Mouse (Mus musculus): ENCODE measurements around the gene Tbc1d4. TPM values are rescaled to one million over a fixed set of nuclear protein-coding genes. Genes with fewer than 3 reads are reported as not detected.

Tbc1d4 gene
- polyA plus RNA-seq, 1 experiment, result 5.6 TPM

GRCm38 (mm10) chr14:101561251-101561701 lies 47.7 kb downstream of the Tbc1d4 start:
- WGBS, result 89% methylated on average over 12 of the region's 12 CpGs
- H3K36me3 ChIP-seq (ENCODE audit: control insufficient read depth, insufficient read depth, low read length), result no peaks in the 10 kb centered on the region
- TF ChIP-seq POLR2A (IDR thresholded peaks at IDR 0.05; ENCODE audit: low read depth, low read length) (no peak), CTCF (IDR thresholded peaks at IDR 0.05; ENCODE audit: extremely low read depth, insufficient read depth, insufficient read length, insufficient replicate concordance) (no peak)
- no peaks in the 10 kb centered on the region for H3K27me3 ChIP-seq (ENCODE audit: control insufficient read depth, insufficient read depth, low read length)
- no peak for DNase-seq (ENCODE audit: low read depth in 1 of 2, low spot score in 2 of 2)
- H3K27ac ChIP-seq (ENCODE audit: insufficient read depth, low read length), result no peak overlapping the region
- H3K4me3 ChIP-seq (ENCODE audit: extremely low read depth, insufficient read depth, insufficient read length), result no peak overlapping the region
- H3K4me1 ChIP-seq (ENCODE audit: control insufficient read depth, insufficient read depth, insufficient read length), result no peaks in the 10 kb centered on the region

GRCm38 (mm10) chr14:101559446-101559845 lies 49.5 kb downstream of the Tbc1d4 start:
- TF ChIP-seq POLR2A (IDR thresholded peaks at IDR 0.05; ENCODE audit: low read depth, low read length) (no peak), CTCF (IDR thresholded peaks at IDR 0.05; ENCODE audit: extremely low read depth, insufficient read depth, insufficient read length, insufficient replicate concordance) (no peak)
- Histone ChIP-seq H3K27me3 (ENCODE audit: control insufficient read depth, insufficient read depth, low read length) (no peaks in the 10 kb centered on the region), H3K4me3 (ENCODE audit: extremely low read depth, insufficient read depth, insufficient read length) (no peak overlapping the region), H3K27ac (ENCODE audit: insufficient read depth, low read length) (no peak overlapping the region), H3K4me1 (ENCODE audit: control insufficient read depth, insufficient read depth, insufficient read length) (no peaks in the 10 kb centered on the region), H3K36me3 (ENCODE audit: control insufficient read depth, insufficient read depth, low read length) (no peaks in the 10 kb centered on the region)
- 53% methylated on average over 3 of the region's 3 CpGs for WGBS
- no peak for DNase-seq (ENCODE audit: low read depth in 1 of 2, low spot score in 2 of 2)

GRCm38 (mm10) chr14:101548885-101549573 lies 60.0 kb downstream of the Tbc1d4 start:
- Histone ChIP-seq H3K4me1 (ENCODE audit: control insufficient read depth, insufficient read depth, insufficient read length) (no peaks in the 10 kb centered on the region), H3K36me3 (ENCODE audit: control insufficient read depth, insufficient read depth, low read length) (no peaks in the 10 kb centered on the region), H3K27me3 (ENCODE audit: control insufficient read depth, insufficient read depth, low read length) (no peaks in the 10 kb centered on the region), H3K4me3 (ENCODE audit: extremely low read depth, insufficient read depth, insufficient read length) (no peak overlapping the region), H3K27ac (ENCODE audit: insufficient read depth, low read length) (no peak overlapping the region)
- TF ChIP-seq CTCF (IDR thresholded peaks at IDR 0.05; ENCODE audit: extremely low read depth, insufficient read depth, insufficient read length, insufficient replicate concordance), result no peak
- no peak for TF ChIP-seq POLR2A (IDR thresholded peaks at IDR 0.05; ENCODE audit: low read depth, low read length)
- 90% methylated on average over 20 of the region's 20 CpGs for WGBS
- DNase-seq (ENCODE audit: low read depth in 1 of 2, low spot score in 2 of 2), result no peak

DNA sequence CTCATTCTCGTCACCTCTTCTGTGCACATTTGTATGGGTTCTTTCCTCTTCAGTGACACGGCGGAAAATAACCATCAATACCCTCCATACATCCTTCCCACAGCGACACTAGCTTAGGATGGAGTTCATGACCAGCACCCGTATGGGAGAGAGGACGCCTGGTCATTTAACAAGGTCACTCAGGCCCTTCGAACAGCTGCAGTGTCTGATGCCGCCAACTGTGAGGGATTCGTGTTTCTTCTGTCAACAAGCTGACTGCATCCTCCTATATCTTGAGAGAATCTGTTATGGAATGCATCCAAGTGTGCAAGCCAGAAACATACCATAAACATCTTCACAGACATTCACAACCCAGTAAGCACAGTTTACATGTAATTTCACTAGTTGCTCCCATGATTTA lies 67.1 kb downstream of the Tbc1d4 start:
- H3K27ac ChIP-seq (ENCODE audit: insufficient read depth, low read length), result no peak overlapping the region
- WGBS, result 88% methylated on average over 9 of the region's 9 CpGs
- H3K36me3 ChIP-seq (ENCODE audit: control insufficient read depth, insufficient read depth, low read length), result no peaks in the 10 kb centered on the region
- TF ChIP-seq POLR2A (IDR thresholded peaks at IDR 0.05; ENCODE audit: low read depth, low read length) (no peak), CTCF (IDR thresholded peaks at IDR 0.05; ENCODE audit: extremely low read depth, insufficient read depth, insufficient read length, insufficient replicate concordance) (no peak)
- no peaks in the 10 kb centered on the region for H3K4me1 ChIP-seq (ENCODE audit: control insufficient read depth, insufficient read depth, insufficient read length)
- H3K27me3 ChIP-seq (ENCODE audit: control insufficient read depth, insufficient read depth, low read length), result no peaks in the 10 kb centered on the region
- H3K4me3 ChIP-seq (ENCODE audit: extremely low read depth, insufficient read depth, insufficient read length), result no peak overlapping the region
- DNase-seq (ENCODE audit: low read depth in 1 of 2, low spot score in 2 of 2), result no peak

- Histone ChIP-seq H3K27me3 (ENCODE audit: control insufficient read depth, insufficient read depth, low read length) (no peaks in the 10 kb centered on the region), H3K4me1 (ENCODE audit: control insufficient read depth, insufficient read depth, insufficient read length) (no peaks in the 10 kb centered on the region), H3K36me3 (ENCODE audit: control insufficient read depth, insufficient read depth, low read length) (no peaks in the 10 kb centered on the region), H3K4me3 (ENCODE audit: extremely low read depth, insufficient read depth, insufficient read length) (no peak overlapping the region), H3K27ac (ENCODE audit: insufficient read depth, low read length) (no peak overlapping the region)
- 88% methylated on average over 5 of the region's 5 CpGs for WGBS
- DNase-seq (ENCODE audit: low read depth in 1 of 2, low spot score in 2 of 2), result no peak
- no peak for TF ChIP-seq CTCF (IDR thresholded peaks at IDR 0.05; ENCODE audit: extremely low read depth, insufficient read depth, insufficient read length, insufficient replicate concordance)
- no peak for TF ChIP-seq POLR2A (IDR thresholded peaks at IDR 0.05; ENCODE audit: low read depth, low read length)
These were observed 67.8 kb downstream of the Tbc1d4 start for GRCm38 (mm10) chr14:101541141-101541540.

DNA sequence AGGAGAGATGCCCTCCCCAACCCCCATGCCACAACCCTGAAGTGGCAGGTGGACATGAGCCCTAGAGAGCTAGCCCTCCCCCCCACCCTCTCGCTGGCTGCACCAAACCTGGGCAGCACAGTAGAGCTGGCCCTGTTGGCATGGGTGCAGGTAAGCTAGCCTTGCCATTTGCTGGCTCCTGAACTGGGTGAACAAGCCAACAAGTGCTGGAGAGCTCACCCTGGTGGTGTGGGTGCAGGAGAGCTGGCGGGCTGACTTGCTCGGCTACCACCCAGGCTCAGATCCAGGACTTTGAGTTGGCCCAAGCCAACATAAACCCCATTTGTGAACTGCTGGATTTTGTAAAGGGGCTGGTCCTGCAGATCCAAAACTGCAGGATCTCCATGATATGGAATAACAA lies 68.5 kb downstream of the Tbc1d4 start:
- H3K36me3 ChIP-seq (ENCODE audit: control insufficient read depth, insufficient read depth, low read length), result no peaks in the 10 kb centered on the region
- no peaks in the 10 kb centered on the region for H3K4me1 ChIP-seq (ENCODE audit: control insufficient read depth, insufficient read depth, insufficient read length)
- H3K4me3 ChIP-seq (ENCODE audit: extremely low read depth, insufficient read depth, insufficient read length), result no peak overlapping the region
- TF ChIP-seq POLR2A (IDR thresholded peaks at IDR 0.05; ENCODE audit: low read depth, low read length) (no peak), CTCF (IDR thresholded peaks at IDR 0.05; ENCODE audit: extremely low read depth, insufficient read depth, insufficient read length, insufficient replicate concordance) (no peak)
- 97% methylated on average over 3 of the region's 3 CpGs for WGBS
- no peaks in the 10 kb centered on the region for H3K27me3 ChIP-seq (ENCODE audit: control insufficient read depth, insufficient read depth, low read length)
- DNase-seq (ENCODE audit: low read depth in 1 of 2, low spot score in 2 of 2), result no peak
- no peak overlapping the region for H3K27ac ChIP-seq (ENCODE audit: insufficient read depth, low read length)

GRCm38 (mm10) chr14:101537906-101538305 lies 71.1 kb downstream of the Tbc1d4 start:
- WGBS, result 80% methylated on average over 2 of the region's 2 CpGs
- no peaks in the 10 kb centered on the region for H3K4me1 ChIP-seq (ENCODE audit: control insufficient read depth, insufficient read depth, insufficient read length)
- H3K27me3 ChIP-seq (ENCODE audit: control insufficient read depth, insufficient read depth, low read length), result no peaks in the 10 kb centered on the region
- TF ChIP-seq CTCF (IDR thresholded peaks at IDR 0.05; ENCODE audit: extremely low read depth, insufficient read depth, insufficient read length, insufficient replicate concordance) (no peak), POLR2A (IDR thresholded peaks at IDR 0.05; ENCODE audit: low read depth, low read length) (no peak)
- H3K4me3 ChIP-seq (ENCODE audit: extremely low read depth, insufficient read depth, insufficient read length), result no peak overlapping the region
- no peaks in the 10 kb centered on the region for H3K36me3 ChIP-seq (ENCODE audit: control insufficient read depth, insufficient read depth, low read length)
- H3K27ac ChIP-seq (ENCODE audit: insufficient read depth, low read length), result no peak overlapping the region
- no peak for DNase-seq (ENCODE audit: low read depth in 1 of 2, low spot score in 2 of 2)

All from spleen, adult 2 months (tissue).